Mouse (Mus musculus): ENCODE data around the gene Scgb1a1. TPM values are rescaled to one million over a fixed set of nuclear protein-coding genes. Genes with fewer than 3 reads are reported as not detected.

Gene Scgb1a1
- total and polyA plus RNA-seq, 3 experiments: not detected

- no peaks in the 10 kb centered on the region for H3K9me3 ChIP-seq (replicated peaks; ENCODE audit: insufficient read depth, low read length)
- H3K79me2 ChIP-seq (ENCODE audit: control insufficient read depth, insufficient read depth, low read length, poor library complexity): no peaks in the 10 kb centered on the region
- no peak overlapping the region for H3K4me3 ChIP-seq (ENCODE audit: control insufficient read depth in 1 of 2, insufficient read depth in 1 of 2, low read depth in 2 of 2, low read length in 2 of 2)
- peaks cover 0 to 3% of the 10 kb centered on the region in 2 experiments; a peak in 2 of 4 replicates for H3K27me3 ChIP-seq (ENCODE audit: control insufficient read depth in 1 of 2, insufficient read depth in 2 of 2, low read length in 2 of 2)
- H3K4me1 ChIP-seq (ENCODE audit: control insufficient read depth in 1 of 2, insufficient read depth in 2 of 2, low read length in 2 of 2): peaks cover 0 to 4% of the 10 kb centered on the region in 2 experiments; a peak in 1 of 4 replicates
- H3K27ac ChIP-seq (ENCODE audit: control insufficient read depth, low read depth, low read length): no peak overlapping the region
- H3K9ac ChIP-seq (ENCODE audit: control insufficient read depth, low read depth, low read length, poor library complexity, severe bottlenecking): no peak overlapping the region
- H3K36me3 ChIP-seq (ENCODE audit: control insufficient read depth in 1 of 2, insufficient read depth in 2 of 2, low read length in 2 of 2): no peaks in the 10 kb centered on the region; a peak in 1 of 4 replicates
- DNase-seq (ENCODE audit: low read depth, low spot score): no peak
- TF ChIP-seq TAL1 (IDR thresholded peaks at IDR 0.05; ENCODE audit: low read length): no peak
Measured at GRCm38 (mm10) chr19:9107379-9107755, 19.6 kb upstream of the Scgb1a1 start.

GRCm38 (mm10) chr19:9106751-9107378, 19.1 kb upstream of the Scgb1a1 start:
- Histone ChIP-seq H3K36me3 (ENCODE audit: control insufficient read depth in 1 of 2, insufficient read depth in 2 of 2, low read length in 2 of 2) (no peaks in the 10 kb centered on the region; a peak in 1 of 4 replicates), H3K4me1 (ENCODE audit: control insufficient read depth in 1 of 2, insufficient read depth in 2 of 2, low read length in 2 of 2) (peaks cover 0 to 4% of the 10 kb centered on the region in 2 experiments; a peak in 1 of 4 replicates), H3K9me3 (replicated peaks; ENCODE audit: insufficient read depth, low read length) (no peaks in the 10 kb centered on the region), H3K27ac (ENCODE audit: control insufficient read depth, low read depth, low read length) (no peak overlapping the region), H3K4me3 (ENCODE audit: control insufficient read depth in 1 of 2, insufficient read depth in 1 of 2, low read depth in 2 of 2, low read length in 2 of 2) (no peak overlapping the region), H3K79me2 (ENCODE audit: control insufficient read depth, insufficient read depth, low read length, poor library complexity) (no peaks in the 10 kb centered on the region), H3K27me3 (ENCODE audit: control insufficient read depth in 1 of 2, insufficient read depth in 2 of 2, low read length in 2 of 2) (peaks cover 0 to 4% of the 10 kb centered on the region in 2 experiments; a peak in 2 of 4 replicates), H3K9ac (ENCODE audit: control insufficient read depth, low read depth, low read length, poor library complexity, severe bottlenecking) (no peak overlapping the region)
- no peak for DNase-seq (ENCODE audit: low read depth, low spot score)
- TF ChIP-seq NRF1 (IDR thresholded peaks at IDR 0.05; ENCODE audit: insufficient read depth, low read depth, low read length, poor library complexity, severe bottlenecking) (no peak), MYB (IDR thresholded peaks at IDR 0.05; ENCODE audit: low read depth, low read length) (no peak), GABPA (IDR thresholded peaks at IDR 0.05; ENCODE audit: low read depth, low read length) (no peak), MAX (IDR thresholded peaks at IDR 0.05; ENCODE audit: low read length) (no peak), POLR2AphosphoS5 (IDR thresholded peaks at IDR 0.05; ENCODE audit: borderline replicate concordance, low read depth, low read length) (no peak), TBP (IDR thresholded peaks at IDR 0.05; ENCODE audit: low read depth, low read length) (no peak), SMC3 (IDR thresholded peaks at IDR 0.05; ENCODE audit: low read depth, low read length) (no peak), BHLHE40 (IDR thresholded peaks at IDR 0.05; ENCODE audit: borderline replicate concordance, low read depth, low read length) (no peak), E2F4 (IDR thresholded peaks at IDR 0.05; ENCODE audit: borderline replicate concordance, low read depth, low read length) (no peak), MYC (IDR thresholded peaks at IDR 0.05; ENCODE audit: low read depth, low read length) (no peak), MAZ (IDR thresholded peaks at IDR 0.05; ENCODE audit: low read depth, low read length) (no peak), ZC3H11A (IDR thresholded peaks at IDR 0.05; ENCODE audit: low read depth, low read length) (no peak), ZMIZ1 (IDR thresholded peaks at IDR 0.05; ENCODE audit: low read depth, low read length) (no peak), TAL1 (IDR thresholded peaks at IDR 0.05; ENCODE audit: low read length) (no peak), GATA1 (IDR thresholded peaks at IDR 0.05; ENCODE audit: low read depth, low read length) (no peak), EP300 (IDR thresholded peaks at IDR 0.05; ENCODE audit: low read depth in 1 of 2, low read length in 2 of 2) (no peak), ZKSCAN1 (IDR thresholded peaks at IDR 0.05; ENCODE audit: low read depth, low read length) (no peak), USF1 (IDR thresholded peaks at IDR 0.05; ENCODE audit: low read depth, low read length) (no peak), CHD1 (IDR thresholded peaks at IDR 0.05; ENCODE audit: low read depth, low read length) (no peak)

Data from MEL (cell line).